Mouse (Mus musculus): ENCODE measurements at regions not wholly inside any gene's neighbourhood (a gene's known extent, or its start where the extent isn't known, plus 50 kb on each side); places are given as distances from the start of the nearest gene placed in this dataset.

GRCm38 (mm10) chr13:116417768-116418167, 108.3 kb upstream of the Isl1 start:
- DNase-seq (ENCODE audit: low read depth, low spot score) = no peak

GRCm38 (mm10) chr13:116414473-116414872, 105.0 kb upstream of the Isl1 start:
- DNase-seq (ENCODE audit: low read depth, low spot score) = no peak

GRCm38 (mm10) chr13:116410682-116411081, 101.2 kb upstream of the Isl1 start:
- DNase-seq (ENCODE audit: low read depth, low spot score) = no peak

Data from forelimb bud, embryonic 11.5 days (tissue).